Mouse (Mus musculus) E14TG2a.4 (cell line): ENCODE measurements at regions not wholly inside any gene's neighbourhood (a gene's known extent, or its start where the extent isn't known, plus 50 kb on each side); places are given as distances from the start of the nearest gene placed in this dataset.
"Not testable (repeated sequence)": the region's sequence is repeated elsewhere in the genome, so short reads cannot be mapped to it uniquely, and the experiment has no call there.

Source experiments
- H3K27me3 ChIP-seq: 2 replicates; pipeline ENCODE4 v1.6.1; 2014; ENCODE audit warnings: low read length, control low read depth; ENCODE audit not compliant: insufficient read depth
- H3K36me3 ChIP-seq: 2 replicates; pipeline ENCODE4 v1.6.1; 2014; ENCODE audit warnings: low read length, control low read depth; ENCODE audit not compliant: insufficient read depth
- H3K4me1 ChIP-seq: replicated peaks from 2 replicates; pipeline ENCODE4 v1.6.1; 2014; ENCODE audit warnings: low read depth, low read length, control low read depth
- H3K4me3 ChIP-seq: replicated peaks from 2 replicates; pipeline ENCODE4 v1.5.1; 2014; ENCODE audit warnings: mild to moderate bottlenecking, low read length
- H3K9me3 ChIP-seq: 2 replicates; pipeline ENCODE4 v1.6.1; 2014; ENCODE audit warnings: low read length, control low read depth
- CTCF ChIP-seq: conservative IDR thresholded peaks from 2 replicates; pipeline ENCODE4 v1.5.1; 2014; ENCODE audit warnings: low read length
- NANOG ChIP-seq: IDR thresholded peaks from 2 replicates; pipeline ENCODE4 v1.6.1; 2014; ENCODE audit warnings: borderline replicate concordance, low read length, mixed read lengths
- POU5F1 ChIP-seq: IDR thresholded peaks from 2 replicates; pipeline ENCODE4 v1.6.1; 2014; ENCODE audit warnings: low read length, borderline replicate concordance

GRCm38 (mm10) chr3:117065904-117066303, 97.1 kb upstream of the Palmd start:
- Histone ChIP-seq H3K36me3 (no peaks in the 10 kb centered on the region), H3K27me3 (no peaks in the 10 kb centered on the region), H3K9me3 (no peaks in the 10 kb centered on the region), H3K4me1 (0 out of 2 replicates have a peak, but pooled peaks cover 4% of the 10 kb centered on the region), H3K4me3 (no peak overlapping the region)
- no peak for TF ChIP-seq NANOG
- no peak for TF ChIP-seq POU5F1
- TF ChIP-seq CTCF = no peak

GRCm38 (mm10) chr3:117061831-117062230, 93.0 kb upstream of the Palmd start:
- Histone ChIP-seq H3K9me3 (no peaks in the 10 kb centered on the region), H3K4me1 (no peaks in the 10 kb centered on the region), H3K4me3 (no peak overlapping the region), H3K27me3 (no peaks in the 10 kb centered on the region), H3K36me3 (no peaks in the 10 kb centered on the region)
- TF ChIP-seq CTCF (peak; percentile 86), NANOG (no peak)

- no peak for TF ChIP-seq CTCF
- TF ChIP-seq POU5F1 = no peak
- TF ChIP-seq NANOG = no peak
- no peaks in the 10 kb centered on the region for H3K4me1 ChIP-seq
- H3K36me3 ChIP-seq = no peaks in the 10 kb centered on the region
- no peaks in the 10 kb centered on the region for H3K9me3 ChIP-seq
- no peak overlapping the region for H3K4me3 ChIP-seq
- H3K27me3 ChIP-seq = no peaks in the 10 kb centered on the region
These were observed 92.4 kb upstream of the Palmd start for GRCm38 (mm10) chr3:117061182-117061581.

GRCm38 (mm10) chr3:117054711-117055110, 85.9 kb upstream of the Palmd start:
- not testable (repeated sequence) for H3K4me1 ChIP-seq, H3K36me3 ChIP-seq, H3K27me3 ChIP-seq, H3K9me3 ChIP-seq, H3K4me3 ChIP-seq

- no peaks in the 10 kb centered on the region for H3K4me1 ChIP-seq
- no peak for TF ChIP-seq NANOG
- TF ChIP-seq POU5F1 = no peak
- no peak for TF ChIP-seq CTCF
- H3K36me3 ChIP-seq = no peaks in the 10 kb centered on the region
- no peaks in the 10 kb centered on the region for H3K27me3 ChIP-seq
- H3K9me3 ChIP-seq = no peaks in the 10 kb centered on the region
- no peak overlapping the region for H3K4me3 ChIP-seq
These were observed 82.6 kb upstream of the Palmd start for GRCm38 (mm10) chr3:117051431-117051830.

GRCm38 (mm10) chr3:117050909-117051308, 82.1 kb upstream of the Palmd start:
- H3K4me3 ChIP-seq = no peak overlapping the region
- no peaks in the 10 kb centered on the region for H3K27me3 ChIP-seq
- no peaks in the 10 kb centered on the region for H3K9me3 ChIP-seq
- no peaks in the 10 kb centered on the region for H3K36me3 ChIP-seq
- TF ChIP-seq CTCF (no peak), POU5F1 (no peak), NANOG (no peak)
- no peaks in the 10 kb centered on the region for H3K4me1 ChIP-seq

- Histone ChIP-seq H3K27me3 (no peaks in the 10 kb centered on the region), H3K36me3 (no peaks in the 10 kb centered on the region)
These were observed 80.6 kb upstream of the Palmd start for GRCm38 (mm10) chr3:117049410-117049809.

GRCm38 (mm10) chr3:117044809-117045208, 76.0 kb upstream of the Palmd start:
- Histone ChIP-seq H3K9me3 (no peaks in the 10 kb centered on the region), H3K27me3 (no peaks in the 10 kb centered on the region), H3K36me3 (no peaks in the 10 kb centered on the region), H3K4me3 (no peak overlapping the region), H3K4me1 (no peaks in the 10 kb centered on the region)
- TF ChIP-seq NANOG (no peak), POU5F1 (no peak), CTCF (no peak)

More at GRCm38 (mm10) chr3:117049410-117049809, 80.6 kb upstream of the Palmd start:
- H3K9me3 ChIP-seq = no peaks in the 10 kb centered on the region
- TF ChIP-seq CTCF = no peak
- no peak for TF ChIP-seq NANOG
- TF ChIP-seq POU5F1 = no peak
- no peak overlapping the region for H3K4me3 ChIP-seq
- no peaks in the 10 kb centered on the region for H3K4me1 ChIP-seq

GRCm38 (mm10) chr3:117044304-117044703, 75.5 kb upstream of the Palmd start:
- TF ChIP-seq CTCF (no peak), NANOG (no peak), POU5F1 (no peak)
- Histone ChIP-seq H3K4me1 (no peaks in the 10 kb centered on the region), H3K36me3 (no peaks in the 10 kb centered on the region), H3K9me3 (no peaks in the 10 kb centered on the region), H3K4me3 (no peak overlapping the region), H3K27me3 (no peaks in the 10 kb centered on the region)

- no peak overlapping the region for H3K4me3 ChIP-seq
- no peaks in the 10 kb centered on the region for H3K4me1 ChIP-seq
- no peaks in the 10 kb centered on the region for H3K36me3 ChIP-seq
- TF ChIP-seq NANOG = no peak
- no peaks in the 10 kb centered on the region for H3K9me3 ChIP-seq
- H3K27me3 ChIP-seq = no peaks in the 10 kb centered on the region
These were observed 70.1 kb upstream of the Palmd start for GRCm38 (mm10) chr3:117038928-117039300.
